7 mouse cellular contexts compared by ENCODE assay signal in the genomic region with DNA sequence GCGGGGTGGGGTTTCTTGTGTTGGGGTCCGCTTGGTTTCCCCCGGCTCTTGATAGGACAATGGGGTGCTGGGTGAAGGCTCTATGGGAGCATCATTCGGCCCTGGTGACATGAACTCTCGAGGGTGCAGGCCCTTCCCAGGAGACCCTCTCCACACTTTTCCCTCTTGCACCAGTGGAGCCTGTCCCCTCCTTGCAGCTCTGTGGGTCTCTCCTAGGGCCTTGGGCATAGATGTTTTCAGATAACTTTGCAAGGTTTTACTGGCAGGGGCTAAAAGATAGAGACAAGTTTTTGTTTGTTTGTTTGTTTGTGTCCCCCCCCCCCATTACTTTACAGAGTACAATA. TPM values are rescaled to one million over a fixed set of nuclear protein-coding genes. Genes with fewer than 3 reads are reported as not detected.
A peak's percentile ranks its signal among the peaks of the same experiment; 100 is the strongest.
DNase-seq lines count a peak whose midpoint lies in the region; ATAC-seq and TF ChIP-seq lines count a peak whose summit lies in the region.

No protein-coding gene starts in this region.

- no peak for TF ChIP-seq EP300 in lung, postnatal 0 days (IDR thresholded peaks at IDR 0.05)

- H3K4me1 ChIP-seq in lung, postnatal 0 days (ENCODE audit: insufficient read depth, low read depth, low read length), result no peaks in the 10 kb centered on the region
- no peaks in the 10 kb centered on the region for H3K4me1 ChIP-seq in limb, embryonic 14.5 days (ENCODE audit: control insufficient read depth, insufficient read depth, low read length)
- H3K4me1 ChIP-seq in stomach, embryonic 15.5 days, result 0 out of 2 replicates have a peak, but pooled peaks cover 2% of the 10 kb centered on the region

- peak overlapping the region; percentile 84 for H3K27ac ChIP-seq in lung, postnatal 0 days (ENCODE audit: low read length)
- no peak overlapping the region for H3K27ac ChIP-seq in limb, embryonic 14.5 days (replicated peaks; ENCODE audit: low read depth, low read length)
- H3K27ac ChIP-seq in stomach, embryonic 15.5 days, result peak overlapping the region; percentile 81

- TF ChIP-seq CTCF in lung, postnatal 0 days (IDR thresholded peaks at IDR 0.05), result no peak

- H3K27me3 ChIP-seq in lung, postnatal 0 days (replicated peaks; ENCODE audit: insufficient read depth, low read length), result no peaks in the 10 kb centered on the region
- no peaks in the 10 kb centered on the region for H3K27me3 ChIP-seq in limb, embryonic 14.5 days (ENCODE audit: control insufficient read depth, insufficient read depth, low read length)
- no peaks in the 10 kb centered on the region for H3K27me3 ChIP-seq in stomach, embryonic 15.5 days (replicated peaks)

- no peak for DNase-seq in lung, postnatal 0 days (ENCODE audit: low spot score)
- no peak for DNase-seq in lung, postnatal 36 days
- no peak for DNase-seq in limb, embryonic 14.5 days (ENCODE audit: low spot score)
- DNase-seq in right cerebral cortex, adult 18-20 months, result no peak
- no peak for DNase-seq in layer of hippocampus, adult 11-12 months (ENCODE audit: low spot score)

- H3K4me2 ChIP-seq in lung, postnatal 0 days (replicated peaks; ENCODE audit: low read depth, low read length), result peak overlapping the region; percentile 63
- peak overlapping the region; percentile 93 for H3K4me2 ChIP-seq in limb, embryonic 14.5 days (replicated peaks; ENCODE audit: low read depth, low read length, severe bottlenecking)
- peak overlapping the region; percentile 87 for H3K4me2 ChIP-seq in stomach, embryonic 15.5 days

- 3% methylated on average over 5 of the region's 5 CpGs for WGBS in lung, postnatal 0 days
- WGBS in limb, embryonic 14.5 days, result 3% methylated on average over 5 of the region's 5 CpGs
- 2% methylated on average over 5 of the region's 5 CpGs for WGBS in stomach, embryonic 15.5 days

- no peaks in the 10 kb centered on the region for H3K36me3 ChIP-seq in lung, postnatal 0 days (ENCODE audit: insufficient read depth, low read length)
- no peaks in the 10 kb centered on the region for H3K36me3 ChIP-seq in limb, embryonic 14.5 days (ENCODE audit: control insufficient read depth, insufficient read depth, low read length)
- no peaks in the 10 kb centered on the region for H3K36me3 ChIP-seq in stomach, embryonic 15.5 days

- peak overlapping the region; percentile 68 for H3K4me3 ChIP-seq in lung, postnatal 0 days (ENCODE audit: low read depth, low read length)
- peak overlapping the region; percentile 61 for H3K4me3 ChIP-seq in limb, embryonic 14.5 days (replicated peaks; ENCODE audit: low read length)
- H3K4me3 ChIP-seq in stomach, embryonic 15.5 days (replicated peaks), result peak overlapping the region; percentile 70

- TF ChIP-seq POLR2A in limb, embryonic 14.5 days (IDR thresholded peaks at IDR 0.05; ENCODE audit: borderline replicate concordance, extremely low read depth, insufficient read depth, insufficient read length), result no peak

- no peak; the same call in 1 of the 2 replicates for ATAC-seq in lung, postnatal 0 days
- peak; percentile 20 for ATAC-seq in erythroid progenitor cell, adult 5-6 weeks (replicated peaks; ENCODE audit: low FRiP score, poor library complexity, severe bottlenecking)
- ATAC-seq in limb, embryonic 14.5 days (ENCODE audit: low FRiP score, low read depth), result no peak
- peak; percentile 62; the same call in 1 of the 2 replicates for ATAC-seq in stomach, embryonic 15.5 days (ENCODE audit: insufficient read depth, low FRiP score, low read depth)

- H3K9me3 ChIP-seq in lung, postnatal 0 days (ENCODE audit: low read length), result no peaks in the 10 kb centered on the region
- H3K9me3 ChIP-seq in limb, embryonic 14.5 days (ENCODE audit: control insufficient read depth, low read length), result no peaks in the 10 kb centered on the region
- H3K9me3 ChIP-seq in stomach, embryonic 15.5 days, result no peaks in the 10 kb centered on the region

- H3K9ac ChIP-seq in lung, postnatal 0 days (replicated peaks; ENCODE audit: low read depth), result peak overlapping the region; percentile 51
- H3K9ac ChIP-seq in limb, embryonic 14.5 days (ENCODE audit: low read depth, low read length, severe bottlenecking), result peak overlapping the region; percentile 83
- H3K9ac ChIP-seq in stomach, embryonic 15.5 days, result peak overlapping the region; percentile 49; the same call in 1 of the 2 replicates

RNA-seq across cellular contexts. Expression of a gene that starts 0.9 kb away (rescaled TPM):
- polyA plus RNA-seq in lung, postnatal 0 days (2015; fragmentation: Nextera tagmentation; extraction: Ambion mirVana), result 23.3 and 28.5 TPM in 2 replicates
- total RNA-seq in erythroid progenitor cell, adult 5-6 weeks (2015; ENCODE audit: low replicate concordance), result 0.36 and 8.0 TPM in 2 replicates
- total RNA-seq in erythroid progenitor cell, adult 5-6 weeks (2017; ENCODE audit: low replicate concordance), result 3.7 and 3.9 TPM in 2 replicates
- polyA plus RNA-seq in limb, embryonic 14.5 days (2012; rRNA removed), result 3.5 and 3.8 TPM in 2 replicates
- 2.1 and 3.1 TPM in 2 replicates for polyA plus RNA-seq in limb, embryonic 14.5 days (2014; fragmentation: Nextera tagmentation; extraction: Ambion mirVana)
- polyA plus RNA-seq in stomach, embryonic 15.5 days (2015; fragmentation: Nextera tagmentation; extraction: Ambion mirVana), result 11.5 and 11.7 TPM in 2 replicates

Comparison
In these comparisons a context has a peak if more than half of its experiments do, and no peak if none do; other contexts are left out.
1. ATAC-seq: peak in erythroid progenitor cell, adult 5-6 weeks (single experiment) and stomach, embryonic 15.5 days (single experiment); none in lung, postnatal 0 days (single experiment) and limb, embryonic 14.5 days (single experiment).
2. Peak in every context shown above with its lines, with median percentiles within 50 percentile points of each other: H3K4me2 ChIP-seq, H3K4me3 ChIP-seq and H3K9ac ChIP-seq.